Mouse (Mus musculus): ENCODE measurements around the gene Ptgs1.
A peak's percentile ranks its signal among the peaks of the same experiment; 100 is the strongest.

Ptgs1 gene

GRCm38 (mm10) chr2:36252505-36252904 is 22.3 kb downstream of the Ptgs1 start:
- no peak for DNase-seq

- no peak for DNase-seq
Observed at GRCm38 (mm10) chr2:36254445-36254844, 24.2 kb downstream of the Ptgs1 start.

GRCm38 (mm10) chr2:36256931-36257330 is 26.7 kb downstream of the Ptgs1 start:
- DNase-seq, result no peak

GRCm38 (mm10) chr2:36259382-36259781 is 29.2 kb downstream of the Ptgs1 start:
- no peak for DNase-seq

GRCm38 (mm10) chr2:36259798-36260540 is 29.7 kb downstream of the Ptgs1 start:
- no peak for DNase-seq

GRCm38 (mm10) chr2:36262025-36262424 is 31.8 kb downstream of the Ptgs1 start:
- no peak for DNase-seq

- DNase-seq, result no peak
Observed at GRCm38 (mm10) chr2:36269458-36269857, 39.2 kb downstream of the Ptgs1 start.

- DNase-seq, result no peak
Observed at GRCm38 (mm10) chr2:36270186-36270585, 40.0 kb downstream of the Ptgs1 start.

GRCm38 (mm10) chr2:36271085-36271484 is 40.9 kb downstream of the Ptgs1 start:
- no peak for DNase-seq

- no peak for DNase-seq
Observed at GRCm38 (mm10) chr2:36272288-36272950, 42.2 kb downstream of the Ptgs1 start.

GRCm38 (mm10) chr2:36276454-36276853 is 46.2 kb downstream of the Ptgs1 start:
- DNase-seq, result peak; percentile 11

GRCm38 (mm10) chr2:36278760-36279159 is 48.5 kb downstream of the Ptgs1 start:
- no peak for DNase-seq

GRCm38 (mm10) chr2:36281138-36281537 is 50.9 kb downstream of the Ptgs1 start:
- DNase-seq, result no peak

GRCm38 (mm10) chr2:36282301-36282700 is 52.1 kb downstream of the Ptgs1 start:
- no peak for DNase-seq
